Comparison of ENCODE assay signal across 17 mouse cellular contexts in genomic region chr1:134714166-134714565, GRCm38 (mm10).
DNase-seq lines count a peak whose midpoint lies in the region; ATAC-seq and TF ChIP-seq lines count a peak whose summit lies in the region.
"Had no signal": no experiment of that assay in that cellular context is flagged by ENCODE, and none has a peak within 500 bp of the region (broad histone marks: within the 10 kb centered on the region; RNA-seq: fewer than 3 reads in every experiment).

No protein-coding gene starts in this region.

- H3K9ac ChIP-seq in forebrain, embryonic 11.5 days (ENCODE audit: low read length): no peak overlapping the region
- H3K9ac ChIP-seq in forebrain, embryonic 13.5 days: no peak overlapping the region
- H3K9ac ChIP-seq in midbrain, embryonic 12.5 days (replicated peaks): no peak overlapping the region; the same call in 1 of the 2 replicates
- H3K9ac ChIP-seq in midbrain, postnatal 0 days (replicated peaks; ENCODE audit: low read length, poor library complexity, severe bottlenecking): no peak overlapping the region
- H3K9ac ChIP-seq in midbrain, embryonic 14.5 days (replicated peaks; ENCODE audit: low read length): no peak overlapping the region
- H3K9ac ChIP-seq: embryonic facial prominence, embryonic 13.5 days; liver, embryonic 12.5 days; lung, embryonic 14.5 days had no signal

- no peak overlapping the region for H3K4me2 ChIP-seq in forebrain, embryonic 11.5 days (ENCODE audit: low read depth, low read length, severe bottlenecking)
- H3K4me2 ChIP-seq in forebrain, embryonic 13.5 days: no peak overlapping the region
- H3K4me2 ChIP-seq in midbrain, embryonic 12.5 days (replicated peaks): peak overlapping the region; percentile 19; the same call in 1 of the 2 replicates
- H3K4me2 ChIP-seq in midbrain, postnatal 0 days (ENCODE audit: low read depth, low read length, poor library complexity, severe bottlenecking): no peak overlapping the region
- no peak overlapping the region for H3K4me2 ChIP-seq in midbrain, embryonic 14.5 days (ENCODE audit: low read length)
- H3K4me2 ChIP-seq: embryonic facial prominence, embryonic 13.5 days; heart, embryonic 11.5 days; liver, embryonic 12.5 days; lung, embryonic 14.5 days had no signal

- no peaks in the 10 kb centered on the region for H3K9me3 ChIP-seq in forebrain, embryonic 11.5 days (ENCODE audit: control insufficient read depth, low read length)
- H3K9me3 ChIP-seq in forebrain, embryonic 13.5 days (replicated peaks): no peaks in the 10 kb centered on the region
- no peaks in the 10 kb centered on the region for H3K9me3 ChIP-seq in midbrain, embryonic 12.5 days
- H3K9me3 ChIP-seq in midbrain, postnatal 0 days (ENCODE audit: low read length): no peaks in the 10 kb centered on the region
- H3K9me3 ChIP-seq in midbrain, embryonic 14.5 days (ENCODE audit: control insufficient read depth, low read length): no peaks in the 10 kb centered on the region
- H3K9me3 ChIP-seq: embryonic facial prominence, embryonic 13.5 days; liver, embryonic 12.5 days had no signal

- peaks cover 21% of the 10 kb centered on the region for H3K4me1 ChIP-seq in forebrain, embryonic 11.5 days (replicated peaks; ENCODE audit: control insufficient read depth, insufficient read depth, low read length)
- peaks cover 38% of the 10 kb centered on the region for H3K4me1 ChIP-seq in forebrain, embryonic 13.5 days
- H3K4me1 ChIP-seq in midbrain, embryonic 12.5 days: peaks cover 55% of the 10 kb centered on the region
- H3K4me1 ChIP-seq in midbrain, postnatal 0 days (ENCODE audit: insufficient read depth, low read length): peaks cover 3% of the 10 kb centered on the region; the same call in 1 of the 2 replicates
- H3K4me1 ChIP-seq in midbrain, embryonic 14.5 days (ENCODE audit: control insufficient read depth, insufficient read depth, low read length): peaks cover 28% of the 10 kb centered on the region

- no peak for TF ChIP-seq CTCF in midbrain, postnatal 0 days (IDR thresholded peaks at IDR 0.05)

- no peak overlapping the region for H3K4me3 ChIP-seq in forebrain, embryonic 11.5 days (ENCODE audit: low read depth, low read length)
- H3K4me3 ChIP-seq in forebrain, embryonic 13.5 days: no peak overlapping the region
- no peak overlapping the region for H3K4me3 ChIP-seq in midbrain, embryonic 12.5 days
- H3K4me3 ChIP-seq in midbrain, postnatal 0 days (ENCODE audit: low read depth, low read length): no peak overlapping the region
- no peak overlapping the region for H3K4me3 ChIP-seq in midbrain, embryonic 14.5 days (replicated peaks; ENCODE audit: low read depth, low read length)
- H3K4me3 ChIP-seq: embryonic facial prominence, embryonic 13.5 days; layer of hippocampus, adult 2 months; liver, embryonic 12.5 days had no signal

- DNase-seq in forebrain, embryonic 11.5 days (ENCODE audit: low spot score): no peak
- DNase-seq in midbrain, postnatal 0 days (ENCODE audit: low spot score): no peak
- DNase-seq in cerebellum, adult 9-11 months: peak; percentile 72
- DNase-seq in midbrain, embryonic 14.5 days: no peak
- no peak for DNase-seq in adrenal gland, postnatal 36 days
- no peak for DNase-seq in spleen, postnatal 14 days (ENCODE audit: low spot score in 2 of 2)
- DNase-seq: adrenal gland, postnatal 25 days; thymus, postnatal 36 days had no signal

- 50% methylated on average over 8 of the region's 8 CpGs for WGBS in forebrain, embryonic 11.5 days
- 49% methylated on average over 8 of the region's 8 CpGs for WGBS in forebrain, embryonic 13.5 days
- WGBS in midbrain, embryonic 12.5 days: 41% methylated on average over 8 of the region's 8 CpGs
- WGBS in midbrain, postnatal 0 days: 46% methylated on average over 8 of the region's 8 CpGs
- WGBS in midbrain, embryonic 14.5 days: 26% methylated on average over 8 of the region's 8 CpGs

- H3K27ac ChIP-seq in forebrain, embryonic 11.5 days (ENCODE audit: low read depth, low read length): peak overlapping the region; percentile 50
- H3K27ac ChIP-seq in forebrain, embryonic 13.5 days: no peak overlapping the region
- peak overlapping the region; percentile 86 for H3K27ac ChIP-seq in midbrain, embryonic 12.5 days (replicated peaks)
- H3K27ac ChIP-seq in midbrain, postnatal 0 days (ENCODE audit: low read depth, low read length): no peak overlapping the region
- H3K27ac ChIP-seq in midbrain, embryonic 14.5 days (replicated peaks; ENCODE audit: low read depth, low read length): peak overlapping the region; percentile 57; the same call in 1 of the 2 replicates
- H3K27ac ChIP-seq: embryonic facial prominence, embryonic 13.5 days; kidney, postnatal 0 days; layer of hippocampus, adult 2 months; liver, embryonic 12.5 days had no signal

- no peak for ATAC-seq in forebrain, embryonic 11.5 days (replicated peaks; ENCODE audit: low FRiP score)
- no peak for ATAC-seq in forebrain, embryonic 13.5 days
- ATAC-seq in midbrain, embryonic 12.5 days (ENCODE audit: low FRiP score, low read depth): peak; percentile 7; the same call in 1 of the 2 replicates
- no peak for ATAC-seq in midbrain, postnatal 0 days (ENCODE audit: low FRiP score)
- no peak for ATAC-seq in midbrain, embryonic 14.5 days (ENCODE audit: low FRiP score, low TSS enrichment)
- ATAC-seq: Patski had no signal

- no peaks in the 10 kb centered on the region for H3K36me3 ChIP-seq in forebrain, embryonic 11.5 days (ENCODE audit: control insufficient read depth, insufficient read depth, low read length)
- H3K36me3 ChIP-seq in forebrain, embryonic 13.5 days (ENCODE audit: poor library complexity, severe bottlenecking): no peaks in the 10 kb centered on the region
- H3K36me3 ChIP-seq in midbrain, embryonic 12.5 days: no peaks in the 10 kb centered on the region
- no peaks in the 10 kb centered on the region for H3K36me3 ChIP-seq in midbrain, postnatal 0 days (ENCODE audit: insufficient read depth, low read length)
- no peaks in the 10 kb centered on the region for H3K36me3 ChIP-seq in midbrain, embryonic 14.5 days (ENCODE audit: control insufficient read depth, insufficient read depth, low read length)
- H3K36me3 ChIP-seq: embryonic facial prominence, embryonic 13.5 days; liver, embryonic 12.5 days had no signal

- peaks cover 11% of the 10 kb centered on the region for H3K27me3 ChIP-seq in forebrain, embryonic 11.5 days (ENCODE audit: control insufficient read depth, insufficient read depth, low read length)
- H3K27me3 ChIP-seq in forebrain, embryonic 13.5 days: peaks cover 21% of the 10 kb centered on the region
- peaks cover 31% of the 10 kb centered on the region for H3K27me3 ChIP-seq in midbrain, embryonic 12.5 days
- peaks cover 5% of the 10 kb centered on the region; the same call in 1 of the 2 replicates for H3K27me3 ChIP-seq in midbrain, postnatal 0 days (ENCODE audit: insufficient read depth, low read length)
- H3K27me3 ChIP-seq in midbrain, embryonic 14.5 days (ENCODE audit: control insufficient read depth, insufficient read depth, low read length): no peaks in the 10 kb centered on the region
- H3K27me3 ChIP-seq: Patski had no signal

Comparison
In these comparisons a context has a peak if more than half of its experiments do, and no peak if none do; other contexts are left out.
1. H3K27ac ChIP-seq: peak in forebrain, embryonic 11.5 days (single experiment), midbrain, embryonic 12.5 days (single experiment) and midbrain, embryonic 14.5 days (single experiment); none in forebrain, embryonic 13.5 days (single experiment) and midbrain, postnatal 0 days (single experiment).